Mouse (Mus musculus) embryonic stem cell, embryonic (primary cell): Measurements from ENCODE around the gene Pfkl.
"Not testable (repeated sequence)": the region's sequence is repeated elsewhere in the genome, so short reads cannot be mapped to it uniquely, and the experiment has no call there.

Source experiments
- CTCF ChIA-PET, 4 experiments: fragments of 300-600 bp in 2 of 4; fragments of 350-600 bp in 2 of 4; sonication (Branson Sonifier 250); formaldehyde crosslinking; loops; one replicate each; lab custom pipeline; 2022; ENCODE audit warnings: inconsistent platforms in 2 of 4; lab: Charles Lee
- POLR2A ChIA-PET, 4 experiments: fragments of 300-600 bp in 2 of 4; fragments of 350-600 bp in 2 of 4; sonication (Branson Sonifier 250); formaldehyde crosslinking; loops; one replicate each; lab custom pipeline; 2022; ENCODE audit warnings: antibody characterized with exemption in 4 of 4, inconsistent platforms in 1 of 4; lab: Charles Lee

The Pfkl gene

GRCm38 (mm10) chr10:77969973-77970325 is 39.9 kb downstream of the Pfkl start:
- ChIA-PET POLR2A (interaction anchor here in 1 of 4 experiments (0.6 to 1.1 kb wide), 2 partner anchors 20 to 281 kb away, joined by 4 to 5 read pairs; no protein-coding TSS in a partner anchor), CTCF (interaction anchor here in 2 of 4 experiments (0.7 to 1.6 kb wide), 3 partner anchors 15 to 241 kb away, joined by 3 to 10 read pairs (median 4); partner anchors contain the start of gene Gm18596 (in 1 of the 2))

GRCm38 (mm10) chr10:77969274-77969972 is 40.5 kb downstream of the Pfkl start:
- ChIA-PET POLR2A (interaction anchor here in 2 of 4 experiments (0.6 to 1.1 kb wide), 3 partner anchors 21 to 554 kb away, joined by 4 to 5 read pairs (median 4); no protein-coding TSS in a partner anchor), CTCF (interaction anchor here in 3 of 4 experiments (0.6 to 1.6 kb wide), 6 partner anchors 15 to 242 kb away, joined by 3 to 10 read pairs (median 4); partner anchors contain the start of gene Gm18596 (in 1 of the 3))

- CTCF ChIA-PET, result interaction anchor here in 1 of 4 experiments (0.5 kb wide), 1 partner anchor 8 kb away, joined by 5 read pairs; no protein-coding TSS in a partner anchor
- POLR2A ChIA-PET, result interaction anchor here in 1 of 4 experiments (0.6 kb wide), 1 partner anchor 42 kb away, joined by 3 read pairs; no protein-coding TSS in a partner anchor
Observed at GRCm38 (mm10) chr10:77963971-77964370, 45.9 kb downstream of the Pfkl start.

- ChIA-PET CTCF (interaction anchor here in 1 of 4 experiments (0.7 kb wide), 1 partner anchor 680 kb away, joined by 4 read pairs; no protein-coding TSS in a partner anchor), POLR2A (interaction anchor here in 2 of 4 experiments (0.6 kb wide), 2 partner anchors 253 to 272 kb away, joined by 4 to 6 read pairs; no protein-coding TSS in a partner anchor)
Observed at GRCm38 (mm10) chr10:77962725-77963124, 47.2 kb downstream of the Pfkl start.

GRCm38 (mm10) chr10:77950468-77950867 is 59.4 kb downstream of the Pfkl start:
- POLR2A ChIA-PET, CTCF ChIA-PET: not testable (repeated sequence)

- POLR2A ChIA-PET, result no interaction called here
Observed at GRCm38 (mm10) chr10:77939685-77940084, 70.2 kb downstream of the Pfkl start.

More at GRCm38 (mm10) chr10:77939685-77940084, 70.2 kb downstream of the Pfkl start:
- CTCF ChIA-PET, result no interaction called here
